Mouse (Mus musculus) megakaryocyte-erythroid progenitor cell, adult 5-6 weeks (primary cell): ENCODE measurements around the gene Sept14. TPM values are rescaled to one million over a fixed set of nuclear protein-coding genes. Genes with fewer than 3 reads are reported as not detected.
A peak's percentile ranks its signal among the peaks of the same experiment; 100 is the strongest.
"Not testable (repeated sequence)": the region's sequence is repeated elsewhere in the genome, so short reads cannot be mapped to it uniquely, and the experiment has no call there.

ENCODE experiments used
- ATAC-seq: replicated peaks from 2 replicates; pipeline ENCODE4 v1.8.0; 2016; ENCODE audit warnings: mild to moderate bottlenecking, inconsistent platforms; ENCODE audit not compliant: severe bottlenecking, poor library complexity, low FRiP score, low TSS enrichment
- total RNA-seq, 2 experiments: library from RNA; stranded (forward) in 1 of 2; stranded (reverse) in 1 of 2; fragments of 200-1000, 215-1000 nt in 1 of 2; fragments of >200 nt in 1 of 2; fragmentation: Nextera tagmentation in 1 of 2; gene quantifications; 2 replicates each; pipeline ENCODE4 v1.2.3; 2014 to 2017

The Sept14 gene
- total RNA-seq, 2 experiments from 2014 or later, result not detected

DNA sequence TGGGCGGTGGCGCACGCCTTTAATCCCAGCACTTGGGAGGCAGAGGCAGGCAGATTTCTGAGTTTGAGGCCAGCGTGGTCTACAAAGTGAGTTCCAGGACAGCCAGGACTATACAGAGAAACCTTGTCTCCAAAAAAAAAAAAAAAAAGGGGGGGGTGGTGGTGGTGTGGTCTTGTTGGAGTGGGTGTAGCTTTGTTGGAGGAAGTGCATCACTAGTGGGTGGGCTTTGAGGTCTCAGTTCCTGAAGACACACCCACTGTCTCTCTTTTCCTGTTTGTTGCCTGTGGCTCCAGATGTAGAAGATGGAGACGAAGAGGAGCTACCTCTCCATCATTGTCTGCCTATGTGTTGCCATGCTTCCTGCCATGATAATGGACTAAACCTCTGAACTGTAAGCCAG lies 23.2 kb downstream of the Sept14 start:
- not testable (repeated sequence) for ATAC-seq

DNA sequence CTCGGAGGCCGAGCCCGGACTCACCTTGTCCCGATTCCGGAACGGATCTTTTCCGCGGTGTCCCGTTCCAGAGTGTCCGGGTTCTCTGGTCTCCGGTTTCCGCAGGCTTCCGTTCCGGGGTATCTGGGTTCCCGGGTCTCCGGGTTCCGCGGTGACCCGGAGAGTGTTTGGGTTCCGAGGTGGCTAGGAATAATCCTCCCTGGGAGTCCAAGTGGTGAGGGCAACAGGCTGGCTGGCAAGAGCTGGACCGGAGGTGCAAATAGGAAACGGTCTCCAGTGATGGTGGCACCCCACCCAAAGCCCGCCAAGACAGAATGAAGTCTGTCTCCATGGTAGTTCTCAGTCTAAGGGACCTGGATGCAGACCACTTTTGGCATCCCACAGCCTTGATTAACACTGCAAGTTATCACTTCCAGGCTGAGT lies 38.3 kb downstream of the Sept14 start, which contains the start of gene Zfp11:
Gene Zfp11 (minus strand): TSS at position 64 of the 423 bp plus-strand sequence.
- ATAC-seq, result peak; percentile 74

GRCm38 (mm10) chr5:129669453-129670035 lies 38.8 kb downstream of the Sept14 start:
- ATAC-seq, result 0 out of 2 replicates have a peak, but pooled peaks have one; percentile 6

- no peak for ATAC-seq
Measured at GRCm38 (mm10) chr5:129667851-129668250, 40.5 kb downstream of the Sept14 start.

DNA sequence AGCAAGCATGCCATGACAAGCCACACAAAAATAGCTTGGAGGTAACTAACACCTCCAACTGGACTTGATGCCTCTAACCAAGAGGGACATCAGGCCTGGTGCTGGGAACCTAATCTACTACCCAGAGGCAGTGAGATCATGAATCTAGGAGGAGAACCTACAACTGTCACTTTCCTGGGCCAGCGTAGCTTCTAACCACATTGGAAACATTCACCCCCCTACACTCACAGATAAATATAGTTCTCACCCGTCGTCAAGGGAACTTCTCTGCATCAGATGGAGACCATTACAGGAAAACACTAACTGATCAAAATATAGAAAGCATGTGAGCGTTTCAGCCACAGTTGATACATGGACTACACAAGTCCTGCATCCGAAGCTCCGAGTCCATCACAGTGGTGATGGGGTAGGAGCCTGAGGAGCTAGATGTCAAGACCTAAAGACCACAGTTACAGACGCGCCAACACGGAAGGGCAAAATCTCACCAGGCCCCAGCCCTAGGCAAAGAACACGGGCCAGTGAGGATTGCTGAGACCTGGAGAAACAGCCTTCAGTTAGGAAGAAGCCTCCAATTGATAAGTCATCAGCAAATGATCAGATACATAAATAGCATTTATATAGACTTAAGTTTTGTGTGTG lies 41.9 kb downstream of the Sept14 start:
- no peak for ATAC-seq

DNA sequence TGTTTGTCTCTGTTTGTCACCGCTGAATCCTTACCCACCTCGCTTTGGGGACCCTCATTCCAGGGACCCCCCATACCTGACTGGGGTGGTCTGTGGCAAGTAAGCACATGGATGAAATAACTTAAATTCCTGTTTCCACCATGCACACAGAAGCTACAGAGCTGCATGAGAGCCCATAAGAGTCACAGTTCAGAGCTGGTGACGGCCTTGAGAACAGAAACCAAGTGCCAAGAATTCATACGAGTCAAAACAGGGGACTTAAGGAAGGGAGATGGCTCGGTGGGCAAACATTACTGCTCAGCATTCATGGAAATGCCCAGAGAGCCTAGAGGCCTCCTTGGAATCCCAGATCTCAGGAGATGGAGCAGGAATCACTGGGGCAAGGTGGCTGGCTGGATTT lies 44.2 kb downstream of the Sept14 start:
- ATAC-seq, result no peak

GRCm38 (mm10) chr5:129657931-129658330 lies 50.4 kb downstream of the Sept14 start:
- no peak for ATAC-seq

DNA sequence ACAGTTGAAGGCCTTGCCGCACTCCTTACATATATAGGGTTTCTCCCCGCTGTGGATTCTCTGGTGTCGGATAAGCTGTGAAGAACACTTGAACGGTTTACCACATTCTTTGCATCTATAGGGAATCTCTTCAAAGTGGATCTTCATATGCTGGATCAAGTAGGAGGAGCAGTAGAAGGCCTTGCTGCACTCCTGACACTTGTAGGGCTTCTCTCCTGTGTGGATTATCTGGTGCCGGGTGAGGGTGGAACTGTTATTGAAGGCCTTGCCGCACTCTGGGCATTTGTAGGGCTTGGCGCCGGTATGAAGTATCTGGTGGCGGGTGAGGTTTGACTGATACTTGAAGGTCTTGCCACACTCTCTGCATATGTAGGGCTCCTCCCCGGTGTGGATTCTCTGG lies 51.3 kb downstream of the Sept14 start:
- no peak for ATAC-seq

- no peak for ATAC-seq
Measured at GRCm38 (mm10) chr5:129650858-129651257, 57.5 kb downstream of the Sept14 start.

Other genes with a start within 250 kb of the Sept14 start
- 86.2 and 135 TPM in 2 replicates for gene Sfswap, start 207.3 kb downstream of the Sept14 start, total RNA-seq (2014; fragmentation: Nextera tagmentation)
- 62.5 and 64.0 TPM in 2 replicates for gene Sfswap, start 207.3 kb downstream of the Sept14 start, total RNA-seq (2017)
- 0.40 TPM in 1 of 2 replicates, not detected in the other for gene Mmp17, start 124.3 kb downstream of the Sept14 start, total RNA-seq (2014; fragmentation: Nextera tagmentation)
- not detected in 2 replicates for gene Mmp17, start 124.3 kb downstream of the Sept14 start, total RNA-seq (2017)
- 4.5 and 6.2 TPM in 2 replicates for gene Zfp11, start 38.4 kb downstream of the Sept14 start, total RNA-seq (2014; fragmentation: Nextera tagmentation)
- gene Zfp11, start 38.4 kb downstream of the Sept14 start, total RNA-seq (2017), result 2.6 and 5.2 TPM in 2 replicates
- 125 and 167 TPM in 2 replicates for gene Mrps17, start 7.0 kb upstream of the Sept14 start, total RNA-seq (2014; fragmentation: Nextera tagmentation)
- gene Mrps17, start 7.0 kb upstream of the Sept14 start, total RNA-seq (2017), result 82.0 and 92.6 TPM in 2 replicates
- gene Nipsnap2, start 16.6 kb upstream of the Sept14 start, total RNA-seq (2014; fragmentation: Nextera tagmentation), result 32.1 and 32.8 TPM in 2 replicates
- gene Nipsnap2, start 16.6 kb upstream of the Sept14 start, total RNA-seq (2017), result 23.8 and 41.1 TPM in 2 replicates
- gene Psph, start 78.9 kb upstream of the Sept14 start, total RNA-seq (2014; fragmentation: Nextera tagmentation), result 17.2 and 22.8 TPM in 2 replicates
- 20.6 and 21.1 TPM in 2 replicates for gene Psph, start 78.9 kb upstream of the Sept14 start, total RNA-seq (2017)
- 23.2 and 26.7 TPM in 2 replicates for gene Sumf2, start 138.5 kb upstream of the Sept14 start, total RNA-seq (2014; fragmentation: Nextera tagmentation)
- 36.6 and 39.8 TPM in 2 replicates for gene Sumf2, start 138.5 kb upstream of the Sept14 start, total RNA-seq (2017)
- gene Chchd2, start 179.0 kb upstream of the Sept14 start, total RNA-seq (2014; fragmentation: Nextera tagmentation), result 465 and 490 TPM in 2 replicates
- 208 and 245 TPM in 2 replicates for gene Chchd2, start 179.0 kb upstream of the Sept14 start, total RNA-seq (2017)
- 0.98 and 2.6 TPM in 2 replicates for gene Zbed5, start 187.2 kb upstream of the Sept14 start, total RNA-seq (2014; fragmentation: Nextera tagmentation)
- gene Zbed5, start 187.2 kb upstream of the Sept14 start, total RNA-seq (2017), result 2.1 and 4.7 TPM in 2 replicates
- 0.33 and 0.45 TPM in 2 replicates for gene Phkg1, start 190.0 kb upstream of the Sept14 start, total RNA-seq (2014; fragmentation: Nextera tagmentation)
- gene Phkg1, start 190.0 kb upstream of the Sept14 start, total RNA-seq (2017), result 1.4 TPM in 2 replicates
- gene Nupr1l, start 200.0 kb upstream of the Sept14 start, total RNA-seq (2014; fragmentation: Nextera tagmentation), result 2.7 and 15.3 TPM in 2 replicates
- gene Nupr1l, start 200.0 kb upstream of the Sept14 start, total RNA-seq (2017), result 0.75 and 1.1 TPM in 2 replicates
- 60.1 and 75.7 TPM in 2 replicates for gene Vkorc1l1, start 233.5 kb upstream of the Sept14 start, total RNA-seq (2014; fragmentation: Nextera tagmentation)
- 61.7 and 81.5 TPM in 2 replicates for gene Vkorc1l1, start 233.5 kb upstream of the Sept14 start, total RNA-seq (2017)